Mouse (Mus musculus): ENCODE results near the gene Gjd3. TPM values are rescaled to one million over a fixed set of nuclear protein-coding genes. Genes with fewer than 3 reads are reported as not detected.

The Gjd3 gene
- polyA plus RNA-seq, 1 experiment from 2014 or later: 0.42 TPM

- 0 out of 2 replicates have a peak, but pooled peaks cover 5% of the 10 kb centered on the region for H3K36me3 ChIP-seq
- H3K9ac ChIP-seq: 0 out of 2 replicates have a peak overlapping the region, but pooled peaks have one; percentile 35
- peak overlapping the region; percentile 93 for H3K27ac ChIP-seq
- H3K4me3 ChIP-seq (replicated peaks): peak overlapping the region; percentile 78
- H3K4me2 ChIP-seq: peak overlapping the region; percentile 99
- peaks cover 67% of the 10 kb centered on the region for H3K4me1 ChIP-seq
- WGBS: under 1% methylated on average over 43 of the region's 43 CpGs
- peak; percentile 29; the same call in 1 of the 2 replicates for ATAC-seq (ENCODE audit: insufficient read depth, low FRiP score, low read depth)
- H3K27me3 ChIP-seq (replicated peaks): no peaks in the 10 kb centered on the region
- no peaks in the 10 kb centered on the region for H3K9me3 ChIP-seq
Measured at GRCm38 (mm10) chr11:98959437-98960312, 23.1 kb downstream of the Gjd3 start.

- H3K9ac ChIP-seq: no peak overlapping the region
- H3K4me3 ChIP-seq (replicated peaks): no peak overlapping the region
- no peak for ATAC-seq (ENCODE audit: insufficient read depth, low FRiP score, low read depth)
- H3K27ac ChIP-seq: no peak overlapping the region
- no peaks in the 10 kb centered on the region for H3K27me3 ChIP-seq (replicated peaks)
- WGBS: 83% methylated on average over 8 of the region's 10 CpGs
- peaks cover 59% of the 10 kb centered on the region for H3K4me1 ChIP-seq
- H3K4me2 ChIP-seq: no peak overlapping the region
- peaks cover 10% of the 10 kb centered on the region; the same call in 1 of the 2 replicates for H3K36me3 ChIP-seq
- no peaks in the 10 kb centered on the region for H3K9me3 ChIP-seq
Measured at GRCm38 (mm10) chr11:98956340-98956739, 26.5 kb downstream of the Gjd3 start.

GRCm38 (mm10) chr11:98955707-98956235, 27.0 kb downstream of the Gjd3 start:
- no peak overlapping the region for H3K4me2 ChIP-seq
- ATAC-seq (ENCODE audit: insufficient read depth, low FRiP score, low read depth): no peak
- no peaks in the 10 kb centered on the region for H3K27me3 ChIP-seq (replicated peaks)
- peaks cover 10% of the 10 kb centered on the region; the same call in 1 of the 2 replicates for H3K36me3 ChIP-seq
- no peak overlapping the region for H3K4me3 ChIP-seq (replicated peaks)
- no peak overlapping the region for H3K9ac ChIP-seq
- H3K4me1 ChIP-seq: peaks cover 62% of the 10 kb centered on the region
- H3K9me3 ChIP-seq: no peaks in the 10 kb centered on the region
- H3K27ac ChIP-seq: peak overlapping the region; percentile 80; the same call in 1 of the 2 replicates
- 35% methylated on average over 6 of the region's 7 CpGs for WGBS

- Histone ChIP-seq H3K4me1 (peaks cover 69% of the 10 kb centered on the region), H3K36me3 (peaks cover 15% of the 10 kb centered on the region), H3K9ac (no peak overlapping the region)
Measured at GRCm38 (mm10) chr11:98954801-98955706, 27.8 kb downstream of the Gjd3 start.

DNA sequence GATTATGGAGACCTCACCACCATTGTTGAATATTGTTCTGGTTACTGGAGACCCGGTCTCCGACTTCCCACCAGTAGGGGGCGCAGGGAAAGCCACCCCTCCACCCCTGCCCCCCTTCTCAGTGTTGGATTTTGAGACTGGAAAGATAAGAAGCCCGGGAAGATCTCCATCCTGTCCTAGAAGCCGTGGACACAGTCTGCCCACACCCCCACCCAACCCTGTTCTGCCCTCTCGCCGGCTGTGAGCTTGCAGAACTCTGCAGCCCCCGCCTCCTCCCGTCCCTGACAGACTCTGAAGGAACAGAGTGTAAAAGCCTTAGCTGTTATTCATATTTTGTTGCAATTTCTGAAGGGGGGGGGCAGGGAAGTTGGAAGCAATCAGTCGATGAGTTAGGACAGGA, 28.4 kb downstream of the Gjd3 start:
- Histone ChIP-seq H3K27ac (peak overlapping the region; percentile 80), H3K36me3 (peaks cover 15% of the 10 kb centered on the region), H3K4me3 (replicated peaks) (peak overlapping the region; percentile 14; the same call in 1 of the 2 replicates), H3K4me1 (peaks cover 69% of the 10 kb centered on the region), H3K4me2 (peak overlapping the region; percentile 32), H3K9ac (no peak overlapping the region), H3K27me3 (replicated peaks) (no peaks in the 10 kb centered on the region), H3K9me3 (no peaks in the 10 kb centered on the region)
- ATAC-seq (ENCODE audit: insufficient read depth, low FRiP score, low read depth): peak; percentile 56; the same call in 1 of the 2 replicates
- 7% methylated on average over 10 of the region's 10 CpGs for WGBS

More at GRCm38 (mm10) chr11:98954801-98955706, 27.8 kb downstream of the Gjd3 start:
- 18% methylated on average over 16 of the region's 17 CpGs for WGBS
- H3K27me3 ChIP-seq (replicated peaks): no peaks in the 10 kb centered on the region
- no peak overlapping the region for H3K4me3 ChIP-seq (replicated peaks)
- H3K27ac ChIP-seq: peak overlapping the region; percentile 80
- ATAC-seq (ENCODE audit: insufficient read depth, low FRiP score, low read depth): no peak
- peak overlapping the region; percentile 32 for H3K4me2 ChIP-seq
- no peaks in the 10 kb centered on the region for H3K9me3 ChIP-seq

DNA sequence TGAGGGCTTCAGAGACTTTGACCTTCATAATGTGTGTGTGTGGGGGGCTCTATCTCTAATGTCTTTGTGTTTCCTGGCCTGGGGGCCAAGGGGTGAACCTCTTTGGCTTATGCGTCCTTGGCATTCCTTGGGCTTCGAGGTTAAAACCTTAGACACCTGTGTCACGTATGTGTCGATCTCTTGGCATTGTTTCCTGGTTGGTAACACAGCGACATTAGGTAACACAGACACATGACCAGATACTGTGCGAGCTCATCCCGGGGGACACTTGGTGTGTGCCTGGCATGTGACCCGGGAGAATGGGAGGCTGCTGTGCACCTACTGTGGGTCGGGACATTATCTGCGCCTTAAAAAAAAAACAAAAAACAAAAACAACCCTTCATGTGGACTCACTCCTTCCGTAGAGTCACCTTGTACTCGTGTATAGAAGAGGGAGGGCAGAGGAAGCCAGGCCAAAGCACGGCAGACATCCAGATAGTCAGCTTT, 28.9 kb downstream of the Gjd3 start:
- H3K27me3 ChIP-seq (replicated peaks): no peaks in the 10 kb centered on the region
- WGBS: 21% methylated on average over 13 of the region's 13 CpGs
- H3K4me3 ChIP-seq (replicated peaks): peak overlapping the region; percentile 14; the same call in 1 of the 2 replicates
- H3K36me3 ChIP-seq: peaks cover 15% of the 10 kb centered on the region
- peak overlapping the region; percentile 32 for H3K4me2 ChIP-seq
- no peak for ATAC-seq (ENCODE audit: insufficient read depth, low FRiP score, low read depth)
- H3K27ac ChIP-seq: peak overlapping the region; percentile 80
- H3K9ac ChIP-seq: no peak overlapping the region
- peaks cover 68% of the 10 kb centered on the region for H3K4me1 ChIP-seq
- no peaks in the 10 kb centered on the region for H3K9me3 ChIP-seq

DNA sequence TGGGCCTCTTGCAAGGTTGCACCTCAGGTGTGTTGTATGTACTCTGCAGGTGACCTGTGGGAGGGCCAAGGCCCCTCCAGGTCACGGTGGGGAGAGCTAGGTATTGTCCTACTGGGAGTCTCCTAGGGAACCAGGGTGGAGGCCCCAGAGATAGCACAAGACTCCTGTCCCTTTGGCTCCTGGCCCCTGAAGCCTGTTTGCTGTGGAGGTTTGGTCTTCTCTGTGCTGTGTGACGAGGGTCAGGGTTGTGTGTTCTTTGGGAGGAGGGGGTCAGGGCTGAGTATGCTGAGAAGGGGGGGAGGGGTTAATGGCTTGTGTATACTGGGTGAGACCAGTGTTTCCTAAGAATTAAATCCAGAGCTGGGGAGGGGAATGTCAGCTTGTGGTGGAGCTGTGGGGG, 29.5 kb downstream of the Gjd3 start:
- Histone ChIP-seq H3K27ac (peak overlapping the region; percentile 80), H3K9ac (no peak overlapping the region), H3K4me2 (no peak overlapping the region), H3K27me3 (replicated peaks) (no peaks in the 10 kb centered on the region), H3K4me3 (replicated peaks) (no peak overlapping the region), H3K36me3 (peaks cover 15% of the 10 kb centered on the region), H3K4me1 (peaks cover 68% of the 10 kb centered on the region), H3K9me3 (no peaks in the 10 kb centered on the region)
- 14% methylated on average over 2 of the region's 2 CpGs for WGBS
- ATAC-seq (ENCODE audit: insufficient read depth, low FRiP score, low read depth): peak; percentile 71

DNA sequence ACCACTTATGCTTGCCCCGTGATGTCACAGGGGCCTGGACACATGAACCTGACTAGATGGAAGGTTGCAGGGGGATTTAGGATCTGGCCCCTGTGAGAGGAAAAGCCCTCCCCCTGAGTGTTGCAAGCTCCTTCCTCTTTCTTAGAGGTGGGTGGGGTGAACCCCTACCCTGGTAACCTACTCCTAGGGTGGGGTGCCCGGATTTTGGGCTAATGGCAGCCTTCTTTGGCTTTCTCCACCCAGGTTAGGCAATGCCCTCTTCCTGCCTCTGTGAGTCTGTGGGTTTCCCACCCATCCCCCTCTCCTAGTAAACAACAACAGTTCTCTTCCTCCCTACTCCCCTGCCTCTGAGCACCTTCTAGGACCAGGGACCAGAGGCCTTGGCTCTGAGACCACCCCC, 30.1 kb downstream of the Gjd3 start:
- no peak overlapping the region for H3K4me3 ChIP-seq (replicated peaks)
- ATAC-seq (ENCODE audit: insufficient read depth, low FRiP score, low read depth): no peak
- H3K27ac ChIP-seq: peak overlapping the region; percentile 63
- H3K36me3 ChIP-seq: peaks cover 13% of the 10 kb centered on the region
- H3K9ac ChIP-seq: no peak overlapping the region
- H3K9me3 ChIP-seq: no peaks in the 10 kb centered on the region
- WGBS: 45% methylated on average over 2 of the region's 2 CpGs
- no peak overlapping the region for H3K4me2 ChIP-seq
- peaks cover 74% of the 10 kb centered on the region for H3K4me1 ChIP-seq
- no peaks in the 10 kb centered on the region for H3K27me3 ChIP-seq (replicated peaks)

GRCm38 (mm10) chr11:98952111-98952510, 30.7 kb downstream of the Gjd3 start:
- Histone ChIP-seq H3K9me3 (no peaks in the 10 kb centered on the region), H3K4me1 (peaks cover 81% of the 10 kb centered on the region), H3K4me3 (replicated peaks) (no peak overlapping the region), H3K9ac (no peak overlapping the region), H3K4me2 (no peak overlapping the region), H3K27ac (peak overlapping the region; percentile 63), H3K27me3 (replicated peaks) (no peaks in the 10 kb centered on the region), H3K36me3 (peaks cover 13% of the 10 kb centered on the region)
- 76% methylated on average over 1 of the region's 1 CpGs for WGBS
- no peak for ATAC-seq (ENCODE audit: insufficient read depth, low FRiP score, low read depth)

DNA sequence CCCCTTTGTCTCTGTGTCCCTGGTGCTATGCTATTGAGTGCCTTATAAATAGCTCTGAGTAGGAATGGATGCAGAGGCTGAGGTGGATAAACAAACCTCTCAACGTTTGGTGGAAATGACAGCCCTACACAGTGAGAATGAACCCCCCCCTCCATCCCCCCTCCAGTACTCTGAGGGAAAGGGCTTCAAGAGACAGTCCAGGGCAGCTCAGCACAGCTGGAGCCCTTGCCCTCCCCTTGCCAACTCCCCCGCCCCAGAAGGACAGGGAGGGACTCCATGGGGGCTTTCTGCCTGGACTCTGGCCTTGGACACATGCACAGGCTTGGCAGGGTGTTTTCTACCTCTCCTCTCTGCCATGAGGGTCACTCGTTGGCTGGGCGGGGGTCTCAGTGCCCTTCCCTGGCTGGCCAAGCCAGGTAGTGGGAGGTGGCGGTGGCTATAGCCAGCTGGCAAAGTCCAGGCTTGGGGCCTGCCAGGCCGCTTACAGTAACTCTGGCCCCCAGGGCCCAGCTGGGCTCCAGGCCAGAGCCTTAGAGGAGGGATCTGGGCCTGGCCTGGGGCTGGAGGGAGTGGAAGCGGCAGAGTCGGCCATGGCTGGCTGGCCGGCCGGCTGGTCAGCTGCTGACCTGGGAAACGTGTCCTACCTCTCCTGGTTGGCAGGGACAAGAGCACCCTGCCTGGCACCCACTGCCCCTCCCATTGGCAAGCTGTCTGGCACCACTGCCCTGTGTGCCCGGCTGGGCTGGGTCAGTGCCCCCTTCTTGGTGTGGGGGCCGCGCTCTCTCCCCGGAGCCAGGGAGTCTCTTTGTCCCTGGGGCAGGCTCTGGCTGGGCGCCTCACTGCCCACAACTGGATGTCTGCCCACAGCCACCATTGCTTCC, 31.6 kb downstream of the Gjd3 start:
- Histone ChIP-seq H3K4me3 (replicated peaks) (no peak overlapping the region), H3K4me2 (peak overlapping the region; percentile 39), H3K9me3 (no peaks in the 10 kb centered on the region), H3K27ac (peak overlapping the region; percentile 86), H3K36me3 (peaks cover 10% of the 10 kb centered on the region), H3K4me1 (peaks cover 81% of the 10 kb centered on the region), H3K27me3 (replicated peaks) (no peaks in the 10 kb centered on the region), H3K9ac (no peak overlapping the region)
- 51% methylated on average over 16 of the region's 16 CpGs for WGBS
- ATAC-seq (ENCODE audit: insufficient read depth, low FRiP score, low read depth): peak; percentile 27; the same call in 1 of the 2 replicates

Measured in stomach, embryonic 15.5 days (tissue).